Mouse (Mus musculus) left cerebral cortex, adult 6 months (tissue): Measurements from ENCODE around the gene Prss32. TPM values are rescaled to one million over a fixed set of nuclear protein-coding genes. Genes with fewer than 3 reads are reported as not detected.

Experiments used
- long read RNA-seq, 2 experiments: library from polyadenylated mRNA; unstranded; transcript quantifications; one replicate each; pipeline ENCODE4 v2.0.0; 2019 to 2020
- polyA plus RNA-seq: library from polyadenylated mRNA; unstranded; fragments of <200 nt; fragmentation: Nextera tagmentation; gene quantifications from 2 replicates; pipeline ENCODE4 v1.2.3, GENCODE M21; 2021

The Prss32 gene
- not detected in 2 replicates for polyA plus RNA-seq
- long read RNA-seq, experiment 1 = 0 reads
- long read RNA-seq, experiment 2 = 0 reads

GRCm38 (mm10) chr17:23843812-23844273 lies at the start of gene Prss32, which contains the start of gene Prss41:
TSS of gene Prss32 (plus strand) at chr17:23843855.
TSS of gene Prss41 (minus strand) at chr17:23844172.

DNA sequence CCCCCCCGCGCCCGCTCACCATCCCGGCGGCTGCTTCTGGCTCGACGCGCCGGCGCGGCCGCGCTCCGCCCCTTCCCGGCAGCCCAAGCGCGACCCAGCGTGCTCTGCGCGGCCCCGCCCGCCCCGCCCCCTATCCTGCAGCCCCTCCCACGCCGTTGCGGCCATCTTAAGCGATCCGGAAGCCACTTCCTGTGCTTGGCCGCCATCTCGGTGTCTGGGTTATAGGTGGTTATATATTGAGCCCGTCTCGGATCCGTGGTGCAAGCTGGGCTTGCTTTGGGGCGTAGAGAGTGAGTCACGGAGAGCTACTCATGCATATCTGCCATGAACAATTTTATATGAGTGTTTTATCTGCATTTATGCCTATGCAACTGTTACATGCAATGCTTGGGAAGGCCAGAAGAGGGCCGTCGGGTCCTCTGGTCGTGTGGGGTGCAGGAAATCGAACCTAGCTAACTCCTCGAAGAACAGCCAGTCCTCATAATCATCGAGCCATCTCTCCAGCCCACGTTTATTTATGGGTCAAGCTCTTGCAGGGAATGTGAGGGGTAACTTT lies 14.5 kb upstream of the Prss32 start, which contains the start of gene Elob:
TSS of gene Elob (minus strand) at position 73 of the 556 bp plus-strand sequence.

GRCm38 (mm10) chr17:23836006-23836575 lies 7.6 kb upstream of the Prss32 start, which contains the start of gene Prss33:
TSS of gene Prss33 (minus strand) at chr17:23836056.

GRCm38 (mm10) chr17:23867756-23868155 lies 24.1 kb downstream of the Prss32 start, which contains the start of gene Prss21:
TSS of gene Prss21 (plus strand) at chr17:23868056.

DNA sequence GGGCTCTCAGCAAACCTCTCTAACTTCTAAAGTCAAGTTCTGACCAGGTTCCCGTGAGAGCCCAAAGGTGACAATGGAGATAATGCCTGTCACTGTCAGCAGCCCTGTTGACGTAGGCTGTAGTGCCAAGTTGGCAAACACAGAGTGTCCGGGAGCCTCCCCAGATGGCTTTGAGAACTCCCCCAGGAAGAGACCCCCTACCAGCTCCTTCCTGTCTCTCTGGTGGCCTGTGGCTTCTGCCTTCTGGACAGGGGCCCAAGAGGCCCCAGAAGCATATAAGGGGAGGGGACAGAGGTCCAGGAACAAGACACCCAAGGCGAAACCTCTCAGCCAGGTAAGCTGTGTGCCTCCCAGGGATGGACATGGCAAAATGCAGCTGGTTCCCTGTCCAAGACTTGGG lies 36.9 kb downstream of the Prss32 start, which contains the start of the genes Dcpp1 and Dcpp2:
TSS of gene Dcpp1 (plus strand) at position 301 of the 400 bp plus-strand sequence.
TSS of gene Dcpp2 (plus strand) at position 305 of the 400 bp plus-strand sequence.

Other genes starting within 250 kb of the Prss32 start
- gene Zfp13, start 244.4 kb upstream of the Prss32 start, polyA plus RNA-seq = 14.4 TPM in 2 replicates
- 0.06 TPM in 1 of 2 replicates, not detected in the other for gene Zscan10, start 243.0 kb upstream of the Prss32 start, polyA plus RNA-seq
- 0.03 and 0.06 TPM in 2 replicates for gene Mmp25, start 198.6 kb upstream of the Prss32 start, polyA plus RNA-seq
- not detected in 2 replicates for gene Bicdl2, start 183.3 kb upstream of the Prss32 start, polyA plus RNA-seq
- gene Hcfc1r1, start 170.3 kb upstream of the Prss32 start, polyA plus RNA-seq = 212 and 288 TPM in 2 replicates
- 6.0 and 8.1 TPM in 2 replicates for gene Thoc6, start 170.0 kb upstream of the Prss32 start, polyA plus RNA-seq
- 8.0 and 11.9 TPM in 2 replicates for gene Tnfrsf12a, start 166.4 kb upstream of the Prss32 start, polyA plus RNA-seq
- not detected in 2 replicates for gene Cldn6, start 164.6 kb upstream of the Prss32 start, polyA plus RNA-seq
- not detected in 2 replicates for gene Cldn9, start 159.8 kb upstream of the Prss32 start, polyA plus RNA-seq
- gene 1520401A03Rik, start 121.1 kb upstream of the Prss32 start, polyA plus RNA-seq = not detected in 2 replicates
- gene Pkmyt1, start 117.5 kb upstream of the Prss32 start, polyA plus RNA-seq = 1.8 and 4.4 TPM in 2 replicates
- gene Paqr4, start 103.0 kb upstream of the Prss32 start, polyA plus RNA-seq = 121 and 122 TPM in 2 replicates
- 1.5 and 2.2 TPM in 2 replicates for gene Kremen2, start 98.0 kb upstream of the Prss32 start, polyA plus RNA-seq
- gene Flywch1, start 72.3 kb upstream of the Prss32 start, polyA plus RNA-seq = 294 and 331 TPM in 2 replicates
- 28.8 and 29.4 TPM in 2 replicates for gene Flywch2, start 57.8 kb upstream of the Prss32 start, polyA plus RNA-seq
- 120 and 290 TPM in 2 replicates for gene Srrm2, start 53.3 kb upstream of the Prss32 start, polyA plus RNA-seq
- gene Elob, start 14.7 kb upstream of the Prss32 start, polyA plus RNA-seq = 1,419 and 1,447 TPM in 2 replicates
- not detected in 2 replicates for gene Prss33, start 7.8 kb upstream of the Prss32 start, polyA plus RNA-seq
- gene Prss41, start 317 bp downstream of the Prss32 start, polyA plus RNA-seq = 0.11 and 0.18 TPM in 2 replicates
- gene Prss21, start 24.2 kb downstream of the Prss32 start, polyA plus RNA-seq = not detected in 2 replicates
- not detected in 2 replicates for gene Dcpp1, start 37.0 kb downstream of the Prss32 start, polyA plus RNA-seq
- gene Dcpp2, start 37.0 kb downstream of the Prss32 start, polyA plus RNA-seq = not detected in 2 replicates
- not detected in 2 replicates for gene Dcpp3, start 73.6 kb downstream of the Prss32 start, polyA plus RNA-seq
- not detected in 2 replicates for gene Sbp, start 97.8 kb downstream of the Prss32 start, polyA plus RNA-seq
- gene Sbpl, start 111.4 kb downstream of the Prss32 start, polyA plus RNA-seq = not detected in 2 replicates
- 0.21 and 0.48 TPM in 2 replicates for gene Prss30, start 136.7 kb downstream of the Prss32 start, polyA plus RNA-seq
- 3.7 and 5.0 TPM in 2 replicates for gene Prss22, start 154.2 kb downstream of the Prss32 start, polyA plus RNA-seq
- not detected in 2 replicates for gene Prss27, start 194.3 kb downstream of the Prss32 start, polyA plus RNA-seq
- 22.2 and 27.3 TPM in 2 replicates for gene Kctd5, start 229.6 kb downstream of the Prss32 start, polyA plus RNA-seq